Mouse (Mus musculus): ENCODE measurements around the gene Mapk11.
A peak's percentile ranks its signal among the peaks of the same experiment; 100 is the strongest.

The Mapk11 gene

DNA sequence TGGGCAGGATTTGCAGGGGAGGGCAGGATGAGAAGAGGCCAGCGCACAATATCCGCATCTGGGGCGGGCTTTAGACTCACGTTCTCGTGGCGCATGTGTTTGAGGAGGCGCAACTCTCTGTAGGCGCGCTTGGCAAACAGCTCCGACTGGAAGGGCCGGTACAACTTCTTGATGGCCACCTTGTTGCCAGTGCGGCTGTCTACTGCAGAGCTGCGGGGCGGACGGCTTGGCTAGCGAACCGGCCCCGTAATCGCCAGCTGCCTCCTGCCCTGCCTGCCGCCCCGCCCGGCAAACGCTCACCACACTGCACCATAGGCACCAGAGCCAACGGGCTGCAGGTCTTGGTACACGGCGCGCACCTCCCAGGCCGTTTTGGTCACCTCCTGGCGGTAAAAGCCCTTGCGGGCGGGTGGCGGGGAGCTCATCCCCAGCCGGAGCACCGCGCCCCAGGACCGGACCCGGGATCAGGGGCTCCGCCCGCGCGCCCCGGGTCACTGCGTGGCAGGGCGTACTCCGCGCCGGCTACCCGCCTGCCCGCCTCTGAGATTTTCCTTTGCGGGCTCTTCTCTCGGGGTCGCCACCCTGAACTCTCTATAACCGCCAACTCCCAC, 9.3 kb downstream of the Mapk11 start:
- peak; percentile 66 for DNase-seq

DNA sequence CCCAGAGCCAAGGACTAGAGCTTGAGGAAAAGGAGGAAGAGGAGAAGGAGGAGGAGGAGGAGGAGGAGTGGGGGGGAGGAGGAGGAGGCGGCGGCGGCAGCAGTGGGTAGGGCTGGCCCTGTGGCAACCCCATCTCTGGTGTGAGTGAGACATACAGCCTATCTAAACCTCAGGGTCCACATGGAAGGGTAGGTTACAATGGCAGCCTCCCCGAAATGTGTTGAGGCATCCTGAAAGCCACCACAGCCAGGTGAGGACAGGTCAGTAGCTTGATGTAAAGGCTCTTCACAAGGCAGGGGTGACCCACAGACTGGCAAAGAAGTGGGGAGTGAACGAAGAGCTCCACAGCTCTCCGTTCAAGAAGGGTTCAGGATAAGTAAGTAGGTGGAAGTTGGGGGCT, 10.9 kb downstream of the Mapk11 start:
- no peak for DNase-seq

DNA sequence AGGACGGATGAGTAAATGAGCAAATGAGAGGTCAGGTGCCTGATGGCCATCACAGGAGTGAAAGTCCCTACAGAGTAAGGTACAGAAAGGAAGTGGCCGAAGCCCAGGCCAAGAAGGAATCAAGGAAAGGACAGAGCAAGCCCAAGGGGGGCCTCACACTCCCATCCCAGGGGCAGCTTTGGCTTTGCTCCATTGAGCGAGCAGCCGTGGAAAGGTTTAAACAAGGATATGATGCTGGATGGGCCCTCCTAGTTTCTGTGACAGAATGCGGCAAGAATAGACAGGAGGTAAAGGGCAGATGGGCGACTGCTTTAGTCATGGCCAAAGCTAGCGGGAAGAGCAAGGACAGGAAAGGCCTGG, 11.4 kb downstream of the Mapk11 start:
- DNase-seq = no peak

DNA sequence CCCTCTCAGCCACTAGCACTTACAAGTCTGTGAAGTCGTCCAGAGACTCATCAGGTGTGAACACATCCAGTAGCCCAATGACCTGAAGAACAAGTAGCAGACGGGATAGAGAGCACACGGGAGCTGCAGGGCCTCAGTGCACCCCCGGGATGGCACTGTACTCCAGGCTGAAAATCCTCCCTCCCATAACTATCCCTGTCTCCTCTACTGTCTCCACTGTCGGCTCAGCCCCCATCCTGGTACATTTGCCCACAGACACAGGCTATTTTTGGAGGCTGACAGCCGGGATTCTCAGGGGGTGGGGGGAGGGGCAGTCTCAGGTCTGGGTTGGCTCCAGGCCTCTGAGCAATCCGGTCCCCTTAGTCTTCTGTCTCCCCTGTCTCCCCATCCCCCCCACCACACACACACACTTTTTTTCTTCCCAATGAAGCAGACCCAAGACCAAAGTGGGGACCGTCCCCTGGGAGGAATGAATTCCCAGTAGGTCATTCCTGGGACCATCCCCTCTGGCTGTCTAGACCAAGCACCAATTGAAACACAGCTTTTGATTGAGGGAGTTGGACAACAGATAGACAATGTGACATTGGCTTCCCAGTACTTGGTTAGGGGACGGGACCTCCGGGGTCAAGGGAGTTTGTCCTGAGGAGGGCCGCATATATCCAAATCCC, 11.9 kb downstream of the Mapk11 start:
- no peak for DNase-seq

DNA sequence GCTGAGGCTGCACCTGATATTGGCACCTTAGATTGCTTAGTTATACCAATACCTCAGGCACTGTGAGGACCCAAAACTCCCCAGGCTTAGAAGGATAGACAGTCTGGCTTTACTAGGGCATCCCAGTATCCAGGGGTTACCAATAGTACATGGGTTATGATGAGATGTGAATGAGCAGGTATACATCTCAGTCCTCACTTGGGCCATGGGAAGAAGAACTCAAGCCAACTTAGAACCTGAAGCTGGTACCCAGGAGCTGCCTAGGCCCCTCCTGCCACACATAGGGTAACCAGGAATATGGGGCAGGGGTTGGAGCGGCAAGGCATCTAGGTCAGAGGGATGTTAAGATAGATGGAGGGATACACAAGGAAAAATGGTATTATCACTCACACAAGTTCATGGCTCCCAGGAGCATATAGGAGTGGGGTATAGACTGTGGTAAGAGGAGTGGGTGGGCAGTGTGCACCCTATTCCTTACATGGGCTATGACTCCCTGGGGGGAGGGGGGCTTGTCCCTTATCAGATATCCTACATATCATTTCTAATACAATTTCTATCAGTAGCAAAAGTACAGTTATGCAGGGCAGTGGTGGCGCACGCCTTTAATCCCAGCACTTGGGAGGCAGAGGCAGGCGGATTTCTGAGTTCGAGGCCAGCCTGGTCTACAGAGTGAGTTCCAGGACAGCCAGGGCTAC, 12.8 kb downstream of the Mapk11 start:
- DNase-seq = no peak

DNA sequence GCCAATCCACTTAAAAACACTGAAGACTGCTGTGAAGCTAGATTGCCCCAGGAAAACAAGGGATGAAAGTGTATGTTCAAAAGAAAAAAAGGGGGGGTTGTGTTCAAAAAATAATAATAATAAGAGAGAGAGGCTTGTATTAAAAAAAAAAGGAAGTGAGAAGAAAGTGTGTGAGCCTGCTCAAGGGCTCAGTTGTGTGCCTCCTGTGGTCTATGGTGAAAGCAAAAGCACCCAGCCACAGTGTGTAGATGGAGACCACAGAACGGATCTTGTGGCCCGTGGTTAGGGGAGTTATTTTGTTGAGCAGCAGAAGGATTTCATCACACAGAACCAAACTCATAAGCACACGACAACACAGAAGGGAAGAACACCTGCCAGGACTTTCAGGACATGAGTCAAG, 18.1 kb downstream of the Mapk11 start:
- DNase-seq = no peak

DNA sequence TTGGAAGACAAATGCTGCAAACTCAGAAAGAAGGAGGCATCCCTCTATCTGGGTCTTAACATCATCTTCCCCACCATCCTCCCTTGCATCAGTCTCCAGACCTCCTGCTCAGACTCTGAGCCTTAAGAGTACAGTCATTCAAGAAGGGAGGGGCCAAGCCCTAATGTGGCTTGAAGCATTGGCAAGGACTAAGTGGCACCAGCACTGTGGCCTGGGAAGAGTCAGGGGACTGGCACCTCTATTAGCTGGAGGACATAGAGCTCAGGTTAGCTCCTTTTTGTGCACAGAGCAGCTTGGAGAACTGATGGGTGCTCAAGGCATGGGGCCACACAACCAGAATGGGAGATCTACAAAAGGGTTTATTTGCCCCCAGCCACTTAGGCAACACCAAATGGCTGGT, 19.2 kb downstream of the Mapk11 start:
- no peak for DNase-seq

DNA sequence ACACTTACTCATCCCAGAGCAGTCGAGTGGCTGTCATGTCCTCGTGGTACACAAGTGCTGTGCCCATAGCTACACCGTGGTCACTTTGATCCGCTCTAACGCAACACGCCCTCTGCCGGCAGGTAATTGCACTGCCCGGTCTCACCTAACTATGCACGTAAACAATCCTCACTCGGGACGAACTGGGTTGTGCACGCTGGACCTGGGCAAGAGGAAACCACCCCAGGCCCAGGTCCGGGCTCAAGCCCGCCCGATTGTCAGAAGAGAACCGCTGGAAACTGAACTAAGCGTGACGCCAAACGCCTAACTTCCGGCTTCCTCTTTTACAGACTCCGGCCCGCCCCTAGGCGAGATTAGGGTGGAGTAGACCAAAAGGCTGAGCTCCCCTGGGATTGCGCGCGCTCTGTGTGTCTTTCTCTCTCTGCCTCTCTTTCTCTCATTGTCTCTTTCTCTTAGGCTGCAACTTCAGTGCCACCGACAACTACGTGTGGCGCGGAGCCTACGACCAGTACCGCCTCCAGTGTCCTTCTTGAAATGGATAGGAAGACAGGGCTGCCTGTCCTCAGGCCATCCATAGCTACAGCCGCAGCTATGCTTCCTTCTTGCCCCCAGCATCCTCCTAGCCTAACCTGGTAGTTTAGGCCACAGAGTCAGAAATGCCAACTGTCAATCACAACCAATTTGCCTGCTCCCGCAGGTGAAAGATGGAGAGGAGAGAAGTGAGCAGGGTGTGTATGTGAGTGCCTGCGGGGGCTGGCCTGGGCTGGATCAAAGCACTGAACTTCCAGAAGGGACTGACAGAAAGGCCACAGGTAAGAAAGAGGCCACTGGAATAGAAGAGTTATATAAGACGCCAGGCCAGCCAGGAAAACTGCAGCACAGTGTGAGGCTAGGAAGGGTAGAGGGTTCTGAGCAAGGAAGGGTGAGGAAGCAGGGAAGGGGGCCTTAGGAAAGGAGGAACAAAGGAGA, 20.8 kb downstream of the Mapk11 start, which contains the start of gene Hdac10:
Hdac10 (minus strand) TSS at position 319 of the 969 bp plus-strand sequence.
- DNase-seq = peak; percentile 77

DNA sequence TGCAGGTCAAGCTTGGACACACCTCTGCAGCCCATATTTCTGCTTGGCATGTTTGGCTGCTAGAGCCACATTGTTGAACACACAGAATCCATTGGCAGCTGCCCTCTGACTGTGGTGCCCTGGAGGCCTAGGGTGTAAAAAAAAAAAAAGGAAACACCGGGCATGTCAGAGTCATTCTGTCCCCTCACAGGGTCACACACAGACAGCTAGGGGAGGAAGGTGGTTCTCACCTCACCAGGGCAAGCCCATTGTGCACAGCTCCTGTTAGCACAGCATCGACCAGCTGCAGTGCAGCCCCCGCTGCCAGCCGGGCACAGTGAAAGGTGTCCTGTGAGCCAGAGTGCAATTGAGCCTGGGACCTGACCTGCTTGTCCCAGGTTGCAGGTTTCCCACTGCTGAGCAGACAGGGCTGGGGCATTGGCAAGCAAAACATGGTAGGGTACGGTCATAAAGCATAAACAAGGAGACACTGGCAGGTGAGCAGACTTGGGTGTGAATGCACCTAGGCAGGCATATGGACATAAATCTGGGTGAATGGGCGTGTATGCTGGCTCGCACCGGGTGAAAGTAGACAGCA, 22.0 kb downstream of the Mapk11 start:
- no peak for DNase-seq

DNA sequence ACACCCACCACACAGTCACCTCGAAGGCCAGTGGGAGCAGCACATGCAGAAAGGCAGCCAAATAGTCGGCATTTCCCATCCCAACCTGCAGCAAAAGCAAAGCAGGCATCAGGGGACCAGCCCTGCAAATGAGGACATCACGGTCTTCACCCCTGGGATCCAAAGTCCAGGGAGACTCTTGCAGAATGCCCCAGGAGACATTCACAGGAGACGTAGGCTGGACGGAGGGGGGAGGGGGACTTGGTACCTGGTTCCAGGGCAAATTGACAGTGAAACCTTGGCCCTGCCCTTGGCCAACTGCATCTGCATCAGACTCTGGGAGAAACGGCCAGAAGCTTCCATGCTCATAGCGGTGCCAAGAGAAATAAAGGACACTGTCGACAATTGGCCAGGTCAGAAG, 22.8 kb downstream of the Mapk11 start:
- DNase-seq = no peak

DNA sequence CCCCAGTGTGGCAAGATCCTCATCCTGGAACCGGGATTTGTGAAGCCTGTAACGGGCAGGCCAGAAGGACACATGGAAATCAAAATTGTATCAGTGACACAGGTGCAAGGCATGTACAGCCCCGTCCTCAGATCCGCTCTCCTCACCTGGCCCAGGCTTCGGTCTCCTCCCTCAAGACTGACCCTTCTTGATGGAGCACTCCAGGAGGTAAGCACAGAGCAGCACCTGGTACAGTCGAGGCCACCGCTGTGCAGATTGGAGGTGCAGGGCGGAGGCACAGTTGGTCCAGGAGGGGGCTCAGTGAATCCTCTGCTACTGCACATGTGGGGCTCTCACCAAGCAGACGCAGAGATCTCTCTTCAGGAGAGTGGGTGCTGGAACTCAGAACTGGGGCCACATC, 24.1 kb downstream of the Mapk11 start:
- DNase-seq = no peak

DNA sequence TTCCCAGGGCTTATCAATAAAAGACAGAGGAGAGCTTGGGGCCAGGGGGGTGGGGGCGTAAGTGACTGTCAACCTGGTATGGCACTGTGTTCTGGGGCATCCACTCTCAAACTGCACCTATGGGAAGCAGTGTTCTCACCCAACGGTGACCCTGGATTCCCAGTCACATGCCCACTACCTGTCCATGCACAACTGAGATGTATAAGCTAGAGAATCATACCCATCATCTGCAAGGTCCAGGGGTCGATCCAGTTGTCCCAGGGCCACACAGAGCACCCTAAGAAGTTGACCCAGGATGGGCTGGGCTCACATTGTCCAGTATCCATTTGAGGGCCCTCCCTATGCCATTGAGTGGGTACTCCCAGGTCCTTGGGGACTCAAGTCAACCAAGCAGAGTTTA, 25.1 kb downstream of the Mapk11 start:
- DNase-seq = no peak

DNA sequence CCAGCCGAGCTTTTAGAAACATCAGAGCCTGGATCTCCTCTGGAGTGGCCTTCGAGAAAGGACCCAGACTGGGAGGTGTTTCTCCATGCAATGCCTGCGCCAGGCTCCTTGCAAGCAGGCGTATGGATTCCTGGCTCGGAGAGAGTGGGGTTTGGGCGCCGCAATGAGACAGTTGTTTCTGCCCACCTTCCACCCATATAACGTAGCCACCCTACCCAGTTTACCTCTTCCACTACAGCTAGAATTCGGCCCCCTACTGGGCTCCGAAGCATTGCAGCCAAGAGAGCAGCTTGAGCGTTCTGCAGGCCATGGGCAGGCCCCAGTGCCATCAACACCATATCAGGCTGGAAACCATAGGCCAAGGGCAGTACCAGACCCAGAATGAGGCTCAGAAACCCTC, 25.8 kb downstream of the Mapk11 start:
- peak; percentile 75 for DNase-seq

DNA sequence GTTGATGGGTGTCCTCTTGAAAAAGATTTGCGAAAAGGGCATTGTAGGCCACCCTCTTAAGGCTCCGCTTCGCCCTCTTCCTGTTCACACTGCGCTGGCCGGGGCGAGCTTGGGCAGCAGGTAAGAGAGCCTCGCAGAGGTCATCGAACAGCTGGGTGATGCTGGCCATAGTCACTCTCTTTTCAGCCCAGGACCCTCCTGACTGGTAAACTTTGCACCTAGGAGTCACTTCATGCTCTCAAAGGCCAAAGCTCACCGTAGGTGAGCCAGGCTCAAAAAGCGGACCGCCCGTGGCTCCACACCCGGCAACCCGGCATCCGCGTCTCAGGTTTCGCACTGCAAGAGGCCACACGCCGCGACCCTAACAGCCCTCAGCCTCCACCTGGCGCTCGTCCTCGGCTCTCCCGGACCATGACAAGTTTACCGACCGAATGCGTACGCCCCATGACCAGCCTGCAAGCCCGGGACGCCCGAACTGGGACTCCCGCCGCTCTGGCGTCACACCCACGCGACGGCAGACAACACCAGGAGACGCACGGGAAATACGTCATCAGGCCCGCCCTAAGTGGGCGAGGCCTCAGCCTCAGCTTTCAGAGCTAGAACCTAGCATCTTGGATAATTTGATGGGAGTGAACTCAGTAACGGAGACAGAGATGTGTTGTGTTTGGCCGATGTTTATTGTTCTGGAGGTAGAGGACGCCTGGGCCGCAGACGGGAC, 26.6 kb downstream of the Mapk11 start, which contains the start of gene Tubgcp6:
Tubgcp6 (minus strand) TSS at position 464 of the 718 bp plus-strand sequence.
- peak; percentile 94 for DNase-seq

DNA sequence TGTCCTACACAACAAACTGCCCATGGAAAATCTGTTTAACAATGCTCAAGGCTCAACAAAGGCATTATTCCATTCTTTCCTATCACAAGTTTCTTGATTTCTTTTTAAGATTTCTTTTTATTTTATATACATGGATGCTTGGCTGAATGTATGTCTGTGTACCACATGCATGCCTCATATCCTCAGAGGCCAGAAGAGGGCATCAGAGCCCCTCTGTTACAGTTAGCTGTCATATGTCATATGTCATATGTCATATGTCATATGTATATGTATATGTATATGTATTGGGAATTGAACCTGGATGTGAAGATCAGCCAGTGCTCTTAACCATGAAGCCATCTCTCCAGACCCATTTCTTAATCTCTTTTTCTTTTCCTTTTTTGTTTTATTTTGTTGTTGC, 31.4 kb downstream of the Mapk11 start:
- DNase-seq = no peak

DNA sequence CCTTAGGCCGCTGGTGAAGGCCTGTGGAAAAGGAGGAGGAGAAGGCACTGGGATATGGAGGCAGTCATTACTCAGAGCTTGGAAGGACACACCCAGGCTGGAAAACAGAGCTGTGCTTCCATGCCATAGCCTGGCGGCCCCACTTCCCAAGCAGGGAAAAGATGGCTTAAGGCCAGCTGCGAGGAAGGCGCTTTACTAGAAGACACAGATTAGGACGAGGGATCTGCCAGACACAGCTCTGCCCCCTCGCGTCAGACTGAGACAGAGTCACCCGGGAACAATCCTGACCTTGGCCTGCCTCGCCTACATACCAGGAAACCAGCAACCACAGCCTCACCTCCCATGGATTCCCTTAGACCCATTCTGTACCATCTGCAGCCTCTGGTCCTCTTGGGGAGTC, 39.3 kb downstream of the Mapk11 start:
- no peak for DNase-seq

DNA sequence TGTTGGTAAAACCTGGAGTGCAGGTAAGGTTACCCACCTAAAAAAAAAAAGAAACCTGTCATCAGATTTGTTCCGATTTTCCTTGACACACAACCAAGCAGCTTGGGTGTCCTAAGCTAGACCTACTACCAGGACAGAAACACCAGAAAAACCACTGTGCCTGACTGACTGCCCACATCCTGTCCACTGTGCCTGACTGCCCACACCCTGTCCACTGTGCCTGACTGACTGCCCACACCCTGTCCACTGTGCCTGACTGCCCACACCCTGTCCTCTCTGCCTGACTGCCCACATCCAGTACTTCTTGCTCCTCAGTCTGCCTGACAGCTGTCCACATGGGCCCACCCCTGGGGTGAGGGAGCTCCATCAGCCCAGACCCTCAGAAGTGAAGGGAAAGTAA, 42.5 kb downstream of the Mapk11 start:
- no peak for DNase-seq

DNA sequence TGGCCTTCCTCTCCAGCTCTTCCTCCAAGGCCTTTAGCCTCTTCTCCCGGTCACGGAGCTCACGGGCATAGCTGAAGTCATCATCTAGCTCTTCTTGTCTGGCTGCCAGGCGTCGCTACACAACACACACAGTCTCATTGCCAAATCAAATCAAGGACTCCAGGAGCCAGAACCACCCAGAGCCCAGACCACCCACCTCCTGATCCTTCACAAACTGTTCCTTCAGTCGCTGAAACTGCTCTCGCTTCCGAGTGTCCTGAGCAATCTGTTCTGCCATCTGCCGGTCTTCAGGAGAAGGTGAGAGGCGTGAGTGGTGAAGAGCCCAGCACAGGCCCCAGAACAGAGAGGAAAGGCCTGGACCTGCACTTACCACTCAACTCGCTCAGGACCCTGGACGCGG, 43.4 kb downstream of the Mapk11 start:
- no peak for DNase-seq

DNA sequence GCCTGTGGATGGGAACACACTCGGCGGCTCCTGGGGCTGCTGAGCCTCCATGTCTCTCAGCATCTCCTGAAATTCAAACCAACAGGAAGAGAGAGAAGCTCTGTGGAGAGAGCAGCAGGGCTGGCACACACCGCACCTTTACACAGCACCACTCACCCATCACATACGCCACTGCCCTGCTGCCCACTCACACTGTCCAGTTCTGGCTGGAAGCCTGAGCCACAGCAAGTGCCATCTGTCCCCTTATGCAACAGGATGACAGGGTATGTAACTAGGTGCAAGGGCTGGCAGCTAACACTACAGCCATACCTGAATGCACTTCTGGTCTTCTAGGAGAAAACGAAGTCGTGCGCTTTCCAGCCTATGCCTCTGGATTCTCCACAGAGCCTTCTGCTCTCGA, 45.0 kb downstream of the Mapk11 start:
- DNase-seq = no peak

DNA sequence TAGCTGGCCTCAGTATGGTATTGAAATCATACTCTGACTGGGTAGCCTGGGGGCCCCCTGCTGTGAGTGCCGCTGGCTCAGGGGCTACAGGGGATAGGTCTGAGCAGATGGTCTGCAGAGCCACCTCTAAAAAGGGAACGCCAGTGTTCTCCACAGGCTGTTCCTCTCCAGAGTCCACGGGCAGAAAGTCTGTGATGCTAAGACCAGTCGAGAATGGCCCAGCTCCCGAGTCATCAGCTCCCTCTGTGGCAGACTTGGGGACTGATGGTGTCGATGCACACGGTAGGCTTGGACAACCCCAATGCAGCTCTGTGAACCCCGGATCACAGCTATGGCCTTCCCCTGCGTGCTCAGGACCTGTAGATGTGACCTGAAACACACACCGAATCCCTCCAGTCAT, 45.5 kb downstream of the Mapk11 start:
- no peak for DNase-seq

DNA sequence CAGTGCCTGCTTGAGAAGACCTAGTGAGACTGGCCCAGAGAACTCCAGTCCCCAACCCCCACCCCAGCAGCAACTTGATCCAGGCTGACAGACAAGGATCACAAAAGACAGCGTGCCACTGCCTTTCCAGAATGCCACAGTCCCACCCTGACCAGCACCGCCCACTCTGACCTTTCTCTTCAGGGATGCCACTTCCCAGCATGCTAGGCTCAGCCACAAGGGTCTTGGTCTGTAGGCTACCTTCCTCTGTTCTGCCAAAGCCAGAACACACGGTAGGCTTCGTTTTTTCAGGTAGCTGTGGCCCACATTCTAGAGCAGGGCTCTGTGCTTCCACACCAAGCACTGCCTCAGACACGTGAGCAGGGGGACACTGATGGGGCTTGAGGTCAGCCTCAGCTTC, 46.8 kb downstream of the Mapk11 start:
- no peak for DNase-seq

DNA sequence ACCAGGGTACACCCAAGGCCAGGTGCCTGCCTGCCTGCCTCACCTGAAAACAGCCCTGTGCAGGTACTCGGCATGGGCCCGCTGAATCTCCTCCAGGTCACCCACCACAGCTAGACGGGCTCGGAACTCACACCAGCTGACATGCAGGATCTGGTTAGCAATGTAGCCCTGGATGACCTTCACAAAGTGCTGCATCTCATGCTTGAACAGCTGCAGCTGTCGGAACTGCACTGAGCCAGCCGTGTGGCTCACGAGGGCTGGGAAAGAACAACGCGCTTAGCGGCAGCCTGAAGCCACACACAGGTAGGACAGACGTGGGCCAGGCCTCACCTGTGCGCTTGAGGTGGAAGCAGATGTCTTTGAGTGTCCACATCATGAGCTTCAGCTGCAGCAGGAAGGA, 48.6 kb downstream of the Mapk11 start:
- no peak for DNase-seq
